Mouse (Mus musculus) kidney, postnatal 14 days (tissue): ENCODE data around the gene Lgr6.
A peak's percentile ranks its signal among the peaks of the same experiment; 100 is the strongest.

Source experiments
- DNase-seq: peaks from one replicate; pipeline ENCODE4 v3.0.0; 2022; ENCODE audit warnings: mixed read lengths

Lgr6 gene

DNA sequence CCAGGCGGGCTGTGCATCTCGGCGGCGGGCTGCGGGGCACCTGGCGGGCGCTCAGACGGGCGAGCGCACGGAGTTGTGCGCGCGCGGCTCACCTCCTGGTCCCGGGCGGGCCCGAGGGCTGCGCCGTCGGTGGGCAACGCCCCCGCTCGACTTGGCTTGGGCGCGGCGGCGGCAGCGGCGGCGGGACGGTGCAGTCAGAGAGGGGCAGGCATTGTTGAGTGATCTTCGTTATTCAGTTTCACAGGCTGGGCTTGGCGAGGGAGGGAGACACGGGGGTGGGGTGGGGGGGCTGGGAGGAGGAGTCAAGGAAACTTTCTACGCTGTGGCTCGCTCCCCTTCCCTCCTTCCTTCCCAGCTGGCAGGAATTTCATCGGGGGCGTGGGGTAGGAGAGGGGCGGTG lies at the start of gene Lgr6:
Gene Lgr6 (minus strand): TSS at position 153 of the 400 bp plus-strand sequence.
- peak; percentile 24 for DNase-seq

DNA sequence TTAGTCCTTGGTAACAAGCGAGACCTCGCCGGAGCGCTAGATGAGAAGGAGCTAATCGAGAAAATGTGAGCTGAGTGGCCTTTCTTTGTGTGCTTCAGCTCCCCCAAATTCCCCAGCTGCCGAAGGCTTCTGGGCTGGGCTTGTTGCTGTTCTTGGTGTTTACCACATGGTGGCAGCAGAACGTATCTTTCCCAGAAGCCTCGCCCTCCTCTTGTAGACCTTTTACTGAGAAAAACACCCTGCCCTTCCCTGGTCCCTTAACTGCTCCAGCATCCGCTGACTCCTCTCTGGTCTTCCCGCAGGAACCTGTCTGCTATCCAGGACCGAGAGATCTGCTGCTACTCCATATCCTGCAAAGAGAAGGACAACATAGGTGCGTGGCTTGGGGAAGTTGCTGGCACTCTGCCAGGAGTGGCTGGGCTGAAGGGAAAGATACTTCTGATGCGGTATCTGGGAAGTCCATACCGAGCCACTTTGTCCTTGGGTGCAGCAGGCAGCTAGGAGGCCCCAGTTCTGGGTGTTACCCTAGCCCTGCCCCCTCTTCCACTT lies 49.4 kb upstream of the Lgr6 start:
- peak; percentile 86 for DNase-seq

- no peak for DNase-seq
Observed at GRCm38 (mm10) chr1:135154011-135154410, 48.9 kb upstream of the Lgr6 start.

DNA sequence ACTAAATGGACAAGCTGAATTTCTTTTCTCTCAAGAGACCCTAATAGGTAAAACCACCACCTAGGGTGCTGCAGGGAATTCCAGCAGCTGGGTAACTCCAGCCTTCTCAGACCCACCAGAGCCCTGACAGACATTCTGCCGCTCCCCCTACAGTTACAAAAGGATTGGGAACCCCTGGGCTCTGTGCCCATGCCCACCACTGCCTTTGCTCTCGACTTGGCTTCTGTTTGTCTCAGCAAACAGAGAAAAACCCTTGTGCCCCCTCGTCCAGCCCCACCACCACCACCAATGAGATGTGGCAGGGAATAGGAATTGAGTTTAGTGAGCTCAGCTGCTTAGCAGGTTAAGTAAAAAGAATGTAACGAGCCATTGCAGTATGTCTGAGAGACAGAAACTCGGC lies 43.9 kb upstream of the Lgr6 start:
- DNase-seq, result no peak

DNA sequence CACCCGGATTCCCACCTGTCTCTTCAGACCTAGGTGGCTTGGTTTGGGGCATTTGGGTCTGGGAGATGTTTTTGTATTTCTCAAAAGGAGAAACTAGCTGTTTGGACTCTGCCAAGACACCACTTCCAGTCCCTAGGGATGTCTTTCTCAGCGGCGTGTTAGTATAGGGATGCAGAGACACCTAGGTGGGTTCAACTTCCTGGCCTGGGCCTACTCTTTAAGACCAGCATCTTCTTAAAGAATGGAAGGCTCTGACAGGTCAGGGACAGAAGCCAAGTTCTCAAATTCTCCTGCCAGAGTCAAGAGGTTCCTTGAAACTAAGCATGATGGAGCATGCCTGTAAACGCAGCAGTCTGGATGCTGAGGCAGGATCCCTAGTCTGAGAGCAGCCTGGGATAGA lies 43.4 kb upstream of the Lgr6 start:
- no peak for DNase-seq

DNA sequence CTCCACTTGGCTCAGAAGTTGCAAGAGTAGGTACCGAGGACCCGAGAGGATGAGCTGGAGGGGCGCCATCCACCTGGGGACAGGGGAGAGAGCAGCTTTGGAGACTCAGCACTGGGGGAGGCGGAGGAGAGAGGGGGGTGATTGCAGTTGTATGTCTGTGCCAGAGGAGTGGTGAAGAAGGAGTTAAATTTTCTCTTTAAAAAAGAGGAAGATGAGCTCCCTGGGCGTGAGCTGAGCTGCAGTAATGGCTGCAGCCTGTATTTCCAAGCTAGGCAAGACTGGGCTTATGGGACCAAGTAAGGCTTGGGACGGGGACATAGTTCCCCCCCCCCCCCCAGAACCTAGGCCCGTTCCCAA lies 42.6 kb upstream of the Lgr6 start:
- DNase-seq, result no peak

DNA sequence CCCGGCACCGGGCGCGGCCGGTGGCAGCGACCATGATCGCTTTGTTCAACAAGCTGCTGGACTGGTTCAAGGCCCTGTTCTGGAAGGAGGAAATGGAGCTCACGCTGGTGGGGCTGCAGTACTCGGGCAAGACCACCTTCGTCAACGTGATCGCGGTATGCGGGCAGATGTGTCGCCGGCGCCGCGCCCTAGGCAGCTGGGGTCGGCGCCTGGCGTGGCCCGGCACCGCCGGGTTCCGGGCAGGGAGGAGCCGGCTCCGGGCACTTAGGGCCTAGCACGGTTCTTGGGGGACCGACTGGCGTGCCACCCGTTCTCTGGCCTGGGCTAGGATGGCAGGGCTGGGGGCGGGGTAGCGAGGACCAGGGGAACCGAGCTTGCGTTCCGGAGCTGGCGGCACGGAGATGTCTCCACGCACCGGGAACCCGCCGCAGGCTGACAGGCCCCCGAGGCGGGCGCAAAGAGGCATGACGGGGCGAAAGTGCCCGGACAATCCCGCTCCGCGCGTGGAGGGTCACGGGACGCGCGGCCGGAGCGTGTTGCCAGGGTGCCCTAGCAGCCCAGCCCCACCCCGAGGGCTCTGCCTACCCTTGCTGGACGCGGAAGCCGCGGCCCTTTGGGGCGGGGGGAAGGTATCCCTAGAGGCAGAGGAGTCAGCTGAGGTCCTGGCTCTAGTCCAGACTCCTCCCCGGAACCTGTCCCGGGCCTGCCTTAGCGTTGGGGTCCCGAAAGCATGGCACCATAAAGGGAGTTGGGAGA lies 42.0 kb upstream of the Lgr6 start:
- peak; percentile 93 for DNase-seq

- DNase-seq, result peak; percentile 93
Observed at GRCm38 (mm10) chr1:135146077-135146945, 41.2 kb upstream of the Lgr6 start, which contains the start of gene Arl8a. Arl8a (plus strand) TSS chr1:135146824.

DNA sequence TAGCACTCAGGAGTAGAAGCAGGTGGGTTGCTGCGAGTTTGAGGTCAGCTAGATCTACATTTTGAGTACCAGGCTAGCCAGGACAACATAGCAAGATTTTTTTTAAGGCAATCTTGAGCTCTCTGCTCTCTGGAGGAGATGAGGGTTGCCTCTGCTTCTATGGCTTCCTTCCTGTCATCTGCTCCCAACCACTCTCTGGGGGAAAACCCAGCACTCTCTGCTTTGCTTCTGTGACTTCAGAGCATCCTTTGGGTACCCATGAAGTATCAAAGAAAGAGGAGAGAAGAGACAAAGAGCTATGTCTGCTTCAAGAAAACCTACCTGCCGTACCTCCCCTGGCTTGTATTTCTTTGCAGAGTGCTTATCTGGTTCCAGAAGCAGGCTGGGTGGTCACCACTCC lies 38.9 kb upstream of the Lgr6 start:
- DNase-seq, result no peak

- DNase-seq, result no peak
Observed at GRCm38 (mm10) chr1:135142452-135142851, 37.4 kb upstream of the Lgr6 start.

DNA sequence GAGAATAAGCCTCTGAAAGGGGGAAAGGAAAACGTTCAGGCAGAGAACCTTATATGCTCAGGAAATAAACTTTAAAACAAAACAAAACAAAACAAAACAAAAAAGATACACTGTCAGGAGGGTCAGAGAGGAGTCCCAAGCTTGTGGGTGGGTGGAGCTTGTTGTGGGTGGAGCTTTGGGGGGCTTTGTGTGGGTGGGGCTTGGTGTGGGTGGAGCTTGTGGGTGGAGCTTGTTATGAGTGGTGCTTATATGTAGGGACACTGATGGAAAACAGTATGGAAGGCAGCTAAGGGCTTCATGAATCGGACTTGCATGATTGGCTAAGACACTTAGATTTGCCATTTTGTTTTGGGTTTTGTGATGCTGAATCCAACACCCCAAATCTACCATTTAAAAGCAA lies 34.8 kb upstream of the Lgr6 start:
- DNase-seq, result no peak

DNA sequence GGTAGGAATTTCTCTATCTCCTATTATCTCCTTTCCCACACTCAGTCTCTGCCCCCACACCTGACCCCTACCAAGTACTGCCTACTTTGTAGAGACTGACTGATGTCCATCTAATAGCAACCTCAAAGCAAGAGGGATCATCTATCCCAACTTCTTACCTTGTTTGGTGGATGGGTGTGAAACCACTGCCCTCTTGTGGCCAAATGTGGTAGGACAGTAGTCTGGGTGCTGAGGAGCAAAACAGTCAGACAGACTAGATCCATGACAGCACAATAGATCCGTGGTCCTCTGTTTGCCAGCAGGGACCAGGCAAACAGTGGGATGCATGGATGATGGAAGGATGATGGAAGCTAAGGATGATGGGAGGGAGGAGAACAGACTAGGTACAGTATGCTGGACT lies 31.4 kb upstream of the Lgr6 start:
- DNase-seq, result peak; percentile 72

- no peak for DNase-seq
Observed at GRCm38 (mm10) chr1:135135111-135135787, 30.2 kb upstream of the Lgr6 start.

DNA sequence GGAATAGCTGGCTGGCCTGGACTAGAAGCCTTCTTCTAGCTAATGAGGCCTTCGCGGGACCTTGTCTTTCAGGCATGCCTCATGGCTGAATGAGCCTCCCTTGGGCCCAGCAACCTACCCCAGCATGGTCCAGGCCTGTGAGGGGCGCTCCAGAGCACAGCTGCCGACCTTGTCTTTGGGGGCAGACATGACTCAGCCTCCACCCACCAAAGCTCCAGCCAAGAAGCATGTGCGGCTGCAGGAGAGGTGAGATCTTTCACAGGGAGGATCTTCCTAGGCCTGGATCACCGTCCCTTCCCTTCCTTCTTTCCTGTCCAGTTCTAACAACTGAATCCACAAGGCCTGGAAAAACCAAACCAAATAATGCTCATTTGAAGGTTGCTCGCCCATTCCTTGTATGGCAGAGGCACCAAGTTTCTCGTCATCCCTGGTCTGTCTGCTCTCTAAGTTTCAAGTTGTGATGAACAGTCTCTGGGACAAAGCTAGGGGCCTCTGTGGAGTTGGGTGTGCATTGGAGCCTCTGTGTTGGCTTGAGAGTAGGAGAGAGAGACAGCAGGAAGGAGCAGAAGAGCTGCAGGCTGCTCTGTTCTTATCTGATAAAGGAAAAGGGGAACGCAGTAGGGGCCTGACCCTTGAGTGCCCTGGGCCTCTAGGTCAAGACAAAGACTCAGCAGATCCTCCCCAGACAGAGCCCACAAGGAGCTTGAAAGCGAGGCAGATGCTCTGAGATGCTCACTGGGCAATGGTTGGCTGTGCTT lies 28.8 kb upstream of the Lgr6 start:
- DNase-seq, result no peak

GRCm38 (mm10) chr1:135132893-135133369 lies 27.9 kb upstream of the Lgr6 start:
- no peak for DNase-seq

DNA sequence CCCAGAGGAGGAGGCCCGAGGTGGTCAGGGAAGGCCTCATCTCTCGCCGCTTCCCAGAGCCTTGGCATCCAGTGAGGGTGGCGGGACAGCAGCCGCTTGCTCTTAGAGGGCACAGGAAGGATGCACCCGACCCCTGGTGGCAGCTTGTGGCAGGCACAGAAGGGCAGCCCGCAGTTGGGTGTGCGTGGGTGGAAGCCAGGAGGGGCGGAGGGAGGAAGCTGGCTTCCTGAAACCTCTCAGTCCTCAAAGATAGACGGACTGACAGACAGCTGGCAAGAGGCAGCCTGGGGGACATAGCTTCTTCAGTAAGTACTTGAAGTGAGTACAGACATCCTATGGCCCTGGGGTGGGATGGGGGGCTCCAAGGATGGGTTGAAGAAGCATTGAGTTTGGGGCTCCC lies 27.4 kb upstream of the Lgr6 start, which contains the start of gene Ptpn7:
Gene Ptpn7 (plus strand): TSS at position 228 of the 400 bp plus-strand sequence.
- peak; percentile 72 for DNase-seq

DNA sequence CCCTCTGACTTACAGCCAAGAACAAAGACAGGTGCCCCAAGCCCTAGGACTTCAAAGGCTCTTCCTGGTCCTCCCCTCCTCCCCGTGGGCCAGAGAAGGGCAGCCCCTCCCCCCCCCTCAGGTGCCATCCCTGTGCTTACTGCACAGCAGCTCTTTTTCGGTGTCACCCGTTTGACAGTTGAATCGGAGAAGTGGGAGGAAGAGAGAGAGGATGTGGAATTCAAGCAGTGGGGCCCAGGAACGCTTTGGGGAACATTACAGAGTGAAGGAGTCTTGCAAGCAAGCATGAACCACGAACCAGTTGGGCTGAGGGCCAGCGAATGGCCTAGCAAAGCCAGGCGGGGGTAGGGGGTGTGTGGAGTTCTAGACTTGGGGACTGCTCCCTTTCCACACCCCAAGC lies 26.5 kb upstream of the Lgr6 start:
- DNase-seq, result no peak

DNA sequence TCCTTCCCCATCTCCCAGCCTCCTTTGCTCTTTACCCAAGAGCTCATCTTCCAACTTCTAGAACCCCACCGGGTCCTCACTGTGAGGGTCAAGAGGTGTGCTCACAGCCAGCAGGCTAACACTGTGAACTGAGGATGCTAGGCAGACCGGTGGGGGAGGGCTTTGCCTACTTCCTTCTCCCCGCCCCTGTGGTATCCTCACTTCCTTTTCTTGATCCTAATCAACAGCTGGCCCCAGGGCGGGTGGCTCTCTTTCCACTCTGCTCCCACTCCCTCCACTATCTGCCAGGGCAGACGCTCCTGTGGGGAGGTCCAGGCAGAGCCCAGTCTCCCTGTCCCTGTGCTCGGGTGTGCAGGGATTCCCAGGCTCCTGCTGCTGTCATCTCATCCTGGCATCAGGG lies 26.0 kb upstream of the Lgr6 start:
- DNase-seq, result peak; percentile 48

DNA sequence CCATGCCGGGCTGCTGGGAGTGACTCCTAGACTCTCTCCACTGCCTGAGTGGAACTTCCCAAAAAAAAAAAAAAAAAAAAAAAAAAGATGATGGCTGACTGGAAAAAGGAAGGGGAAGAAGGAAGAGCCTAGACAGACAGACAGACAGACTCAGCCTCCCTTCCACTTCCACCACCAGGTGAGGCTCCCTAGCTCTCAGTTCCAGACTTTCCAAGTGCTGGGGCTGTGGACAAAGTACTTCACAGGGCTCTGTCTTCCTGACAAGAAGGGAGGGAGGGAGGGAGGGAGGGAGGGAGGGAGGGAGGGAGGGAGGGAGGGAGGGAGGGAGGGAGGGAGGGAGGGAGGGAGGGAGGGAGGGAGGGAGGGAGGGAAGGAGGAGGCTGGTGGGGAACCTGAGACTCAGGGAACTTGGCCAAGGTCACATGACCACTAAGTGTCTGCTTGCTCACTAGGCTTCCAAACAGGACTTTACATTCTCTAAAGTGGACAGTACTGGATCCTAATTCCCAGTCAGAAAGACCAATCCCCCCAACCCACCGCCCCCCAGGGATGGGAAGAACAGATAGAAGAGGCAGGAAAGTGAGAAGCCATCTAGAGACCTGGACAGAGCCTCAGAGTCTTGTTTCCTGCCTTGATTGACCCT lies 25.4 kb upstream of the Lgr6 start:
- DNase-seq, result no peak

GRCm38 (mm10) chr1:135129543-135130183 lies 24.6 kb upstream of the Lgr6 start:
- DNase-seq, result no peak

DNA sequence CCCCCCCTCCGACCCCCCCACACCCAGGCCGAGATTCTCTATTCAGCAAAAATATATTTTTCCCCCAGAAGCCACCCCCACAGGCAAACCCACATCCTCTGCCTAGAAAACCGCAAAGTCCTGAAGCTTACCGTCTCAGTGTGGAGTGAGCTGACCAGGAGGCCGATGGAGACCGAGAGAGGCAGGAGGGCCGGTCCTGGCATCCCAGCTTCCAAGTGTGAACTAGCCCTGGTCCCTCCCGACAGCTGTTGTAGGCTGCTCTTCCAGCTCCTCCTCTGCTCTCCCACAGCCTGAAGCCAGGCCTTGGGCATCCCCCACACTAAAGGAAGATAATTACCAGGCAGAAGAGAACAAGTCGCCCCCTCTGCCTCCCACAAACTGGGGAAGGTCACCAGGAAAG lies 23.9 kb upstream of the Lgr6 start:
- DNase-seq, result no peak
